Mouse (Mus musculus) liver, adult 2 months (tissue): ENCODE measurements around the gene Gm49776. TPM values are rescaled to one million over a fixed set of nuclear protein-coding genes. Genes with fewer than 3 reads are reported as not detected.
"Not testable (repeated sequence)": the region's sequence is repeated elsewhere in the genome, so short reads cannot be mapped to it uniquely, and the experiment has no call there.

Source experiments
- DNase-seq: peaks from one replicate; pipeline ENCODE4 v3.0.0-alpha.2; 2011; ENCODE audit warnings: low read depth, low spot score; ENCODE audit errors: extremely low read depth
- H3K27ac ChIP-seq: fragments of 200-500 bp; replicated peaks from 2 replicates; pipeline ENCODE4 v1.5.1; 2012; ENCODE audit warnings: low read depth, mild to moderate bottlenecking, control low read depth, inconsistent platforms, low read length; ENCODE audit not compliant: insufficient read depth
- H3K27me3 ChIP-seq: fragments of 200-500 bp; 2 replicates; pipeline ENCODE4 v1.6.1; 2012; ENCODE audit warnings: mild to moderate bottlenecking, moderate library complexity, low read length, inconsistent platforms; ENCODE audit not compliant: control insufficient read depth, insufficient read depth
- H3K36me3 ChIP-seq: fragments of 200-500 bp; 2 replicates; pipeline ENCODE4 v1.6.1; 2012; ENCODE audit warnings: low read length, inconsistent platforms; ENCODE audit not compliant: control insufficient read depth, insufficient read depth
- H3K4me1 ChIP-seq: fragments of 200-500 bp; 2 replicates; pipeline ENCODE4 v1.6.1; 2011; ENCODE audit warnings: low read length; ENCODE audit not compliant: control insufficient read depth, insufficient read depth
- H3K4me3 ChIP-seq: fragments of 200-500 bp; 2 replicates; pipeline ENCODE4 v1.5.1; 2011; ENCODE audit warnings: low read depth, mild to moderate bottlenecking, control low read depth, low read length, moderate library complexity; ENCODE audit not compliant: insufficient read depth
- H3K79me2 ChIP-seq: fragments of 200-500 bp; 2 replicates; pipeline ENCODE4 v1.6.1; 2012; ENCODE audit warnings: inconsistent platforms, mild to moderate bottlenecking, low read length, moderate library complexity; ENCODE audit not compliant: control insufficient read depth, insufficient read depth
- H3K9ac ChIP-seq: fragments of 200-500 bp; 2 replicates; pipeline ENCODE4 v1.6.1; 2012; ENCODE audit warnings: low read depth, mild to moderate bottlenecking, control low read depth, inconsistent platforms, low read length
- CTCF ChIP-seq: fragments of 200-500 bp; IDR thresholded peaks from 2 replicates; pipeline ENCODE4 v1.5.1; 2011; ENCODE audit warnings: low read depth, low read length, control low read depth
- POLR2A ChIP-seq: fragments of 200-500 bp; IDR thresholded peaks from 2 replicates; pipeline ENCODE4 v1.6.1; 2011; ENCODE audit warnings: low read length, control low read depth; ENCODE audit not compliant: insufficient read depth; ENCODE audit errors: extremely low read depth
- WGBS: fragments of 180-500 bp; shearing (Covaris S2); methylation state at CpG from one replicate; pipeline ENCODE4 v1.1.7; 2018; 5-methylcytosine and 5-hydroxymethylcytosine counted together
- polyA plus RNA-seq: library from polyadenylated mRNA; depleted of rRNA; stranded (reverse); fragments of >200 nt; gene quantifications from 2 replicates; pipeline ENCODE4 v1.2.3, GENCODE M21; 2012
- total RNA-seq: library from RNA; depleted of rRNA; stranded (reverse); fragments of >200 nt; gene quantifications from 2 replicates; pipeline ENCODE4 v1.2.3, GENCODE M21; 2014

The Gm49776 gene
- total and polyA plus RNA-seq, 2 experiments = not detected

DNA sequence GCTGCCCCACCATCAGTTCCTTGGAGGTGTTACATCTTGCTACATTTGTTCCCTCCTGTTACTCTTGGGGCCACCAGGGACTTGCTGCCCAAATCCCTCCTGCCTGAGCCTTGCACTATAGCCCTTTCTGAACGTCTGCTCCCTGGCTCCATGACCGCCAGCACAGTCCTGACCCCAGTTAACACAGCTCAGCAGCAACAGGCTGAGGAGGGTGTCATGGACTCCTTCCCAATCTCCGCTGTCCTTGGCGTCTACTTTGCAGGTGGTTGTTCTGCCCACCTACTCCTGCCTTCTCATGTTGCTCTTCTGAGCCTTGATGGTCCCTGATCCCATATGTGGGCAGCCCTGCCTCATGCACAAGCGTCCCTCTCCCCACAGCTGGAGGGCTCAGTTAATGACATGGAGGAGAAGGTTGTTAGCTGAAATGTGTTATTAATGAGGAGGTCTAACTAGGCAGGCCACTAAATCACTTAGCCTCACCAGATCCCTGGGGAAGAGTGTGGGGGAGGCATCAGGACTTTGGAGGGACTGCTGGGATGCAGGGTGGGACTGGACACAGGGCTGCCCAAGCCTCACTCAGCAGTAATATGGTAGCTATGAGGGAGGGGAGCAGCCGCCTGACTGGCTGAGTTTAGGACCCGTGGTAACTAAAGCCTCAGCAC, 54.6 kb downstream of the Gm49776 start:
- no peaks in the 10 kb centered on the region for H3K79me2 ChIP-seq
- no peak overlapping the region for H3K4me3 ChIP-seq
- TF ChIP-seq POLR2A (no peak), CTCF (no peak)
- no peak for DNase-seq
- H3K27ac ChIP-seq = no peak overlapping the region
- no peaks in the 10 kb centered on the region for H3K27me3 ChIP-seq
- no peak overlapping the region for H3K9ac ChIP-seq
- no peaks in the 10 kb centered on the region for H3K4me1 ChIP-seq
- no peaks in the 10 kb centered on the region for H3K36me3 ChIP-seq
- WGBS = 80% methylated on average over 7 of the region's 7 CpGs

DNA sequence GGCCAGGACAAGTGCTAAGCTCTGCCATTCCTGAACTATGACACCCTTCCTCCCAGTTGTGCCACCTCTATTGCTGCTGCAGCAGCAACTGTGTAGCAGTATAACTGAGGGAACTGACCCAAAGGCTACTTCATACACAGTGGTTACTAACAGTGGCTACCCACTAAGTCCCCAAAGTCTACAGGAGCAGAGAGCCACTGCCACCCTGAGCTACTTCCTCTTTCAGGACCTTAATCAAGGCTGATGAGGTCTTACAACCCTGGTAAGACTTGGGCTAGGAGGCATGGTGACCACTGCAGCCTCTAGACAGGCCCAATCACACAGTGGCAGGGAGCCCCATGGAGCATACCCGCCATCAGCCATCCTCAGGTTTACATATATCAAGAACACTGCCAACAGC, 56.1 kb downstream of the Gm49776 start:
- no peak overlapping the region for H3K4me3 ChIP-seq
- DNase-seq = no peak
- H3K79me2 ChIP-seq = no peaks in the 10 kb centered on the region
- H3K27me3 ChIP-seq = no peaks in the 10 kb centered on the region
- H3K9ac ChIP-seq = no peak overlapping the region
- 87% methylated on average over 1 of the region's 1 CpGs for WGBS
- H3K27ac ChIP-seq = no peak overlapping the region
- H3K4me1 ChIP-seq = no peaks in the 10 kb centered on the region
- H3K36me3 ChIP-seq = no peaks in the 10 kb centered on the region
- TF ChIP-seq CTCF (no peak), POLR2A (no peak)

DNA sequence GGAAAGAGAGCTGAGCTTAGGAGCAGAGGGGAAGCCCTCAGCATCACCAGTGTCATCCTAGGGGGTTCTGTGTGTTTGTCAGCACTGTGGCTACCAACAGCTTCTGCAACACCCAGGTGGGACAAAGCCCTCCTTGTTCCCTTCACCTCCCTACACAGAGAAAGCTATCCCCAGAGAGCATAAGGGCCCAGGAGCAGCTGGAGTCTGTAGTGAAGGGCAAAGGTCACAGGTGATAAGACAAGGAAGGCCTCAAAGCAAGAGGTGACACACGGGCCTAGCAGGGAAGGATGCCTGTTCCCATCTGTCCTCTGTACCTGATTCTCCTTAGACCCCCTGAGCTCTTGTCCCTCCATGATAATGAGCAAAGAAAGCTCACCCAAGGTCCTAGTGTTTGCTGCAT, 56.5 kb downstream of the Gm49776 start:
- no peak for DNase-seq
- no peak overlapping the region for H3K27ac ChIP-seq
- no peak for TF ChIP-seq CTCF
- TF ChIP-seq POLR2A = no peak
- H3K36me3 ChIP-seq = no peaks in the 10 kb centered on the region
- H3K79me2 ChIP-seq = no peaks in the 10 kb centered on the region
- H3K4me1 ChIP-seq = no peaks in the 10 kb centered on the region
- H3K27me3 ChIP-seq = no peaks in the 10 kb centered on the region
- H3K9ac ChIP-seq = no peak overlapping the region
- no peak overlapping the region for H3K4me3 ChIP-seq
- 59% methylated on average over 1 of the region's 1 CpGs for WGBS

DNA sequence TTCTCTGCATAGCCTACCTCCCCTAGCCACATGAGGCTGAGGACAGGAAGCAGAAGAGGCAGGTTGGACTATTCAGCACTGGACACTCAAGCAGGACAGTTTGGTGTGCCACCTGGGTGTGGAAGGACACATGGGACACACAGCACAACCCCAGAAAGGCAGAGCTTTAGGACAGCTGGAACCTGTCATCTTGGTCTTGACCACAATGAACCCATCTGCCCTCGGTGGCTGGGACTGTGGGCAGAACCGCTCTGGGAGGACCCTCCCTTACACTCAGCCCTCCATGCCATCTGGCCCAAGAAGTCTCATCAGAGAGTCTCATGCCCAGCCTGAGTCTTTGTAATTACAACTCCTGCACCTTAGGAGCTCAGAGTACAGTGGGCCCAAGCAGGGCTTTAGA, 58.1 kb downstream of the Gm49776 start:
- Histone ChIP-seq H3K4me1 (no peaks in the 10 kb centered on the region), H3K36me3 (no peaks in the 10 kb centered on the region), H3K27me3 (no peaks in the 10 kb centered on the region), H3K9ac (no peak overlapping the region), H3K4me3 (no peak overlapping the region), H3K27ac (no peak overlapping the region), H3K79me2 (no peaks in the 10 kb centered on the region)
- WGBS = 86% methylated on average over 2 of the region's 2 CpGs
- no peak for DNase-seq
- TF ChIP-seq POLR2A = no peak
- no peak for TF ChIP-seq CTCF

DNA sequence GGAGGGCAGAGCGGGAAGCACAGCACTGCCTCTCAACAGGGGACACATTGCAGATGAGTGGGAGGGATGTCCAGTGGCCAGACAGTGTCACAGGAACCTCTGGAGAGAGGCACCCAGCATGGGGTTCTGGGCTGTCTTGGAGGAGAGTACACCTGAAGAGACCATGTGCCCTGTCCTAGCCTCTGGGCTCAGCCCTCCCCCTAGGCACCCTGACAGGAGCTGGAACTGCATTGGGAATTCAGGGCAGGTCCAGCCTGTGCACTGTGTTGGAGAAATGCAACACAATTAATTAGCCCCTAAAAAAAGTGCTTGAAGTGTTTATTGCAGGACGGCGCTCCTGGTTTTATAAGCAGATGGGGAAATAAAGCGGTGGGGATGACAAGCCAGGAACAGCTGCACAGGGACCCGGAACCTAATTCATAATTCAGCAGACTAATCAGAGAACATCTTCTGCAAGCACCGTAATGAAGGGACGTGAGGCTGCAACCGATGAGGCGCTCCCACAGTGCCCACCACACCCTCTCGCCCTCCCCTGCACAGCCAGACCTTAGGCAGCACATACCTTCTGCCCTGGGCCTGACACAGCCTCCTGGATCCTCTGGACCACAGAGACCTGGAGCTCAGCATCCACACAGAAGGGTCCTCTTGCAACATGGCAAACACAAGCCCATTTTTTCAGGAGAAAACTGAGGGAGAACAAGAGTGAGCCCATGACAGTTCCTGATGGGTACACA, 59.6 kb downstream of the Gm49776 start:
- WGBS = 85% methylated on average over 10 of the region's 10 CpGs
- no peaks in the 10 kb centered on the region for H3K79me2 ChIP-seq

DNA sequence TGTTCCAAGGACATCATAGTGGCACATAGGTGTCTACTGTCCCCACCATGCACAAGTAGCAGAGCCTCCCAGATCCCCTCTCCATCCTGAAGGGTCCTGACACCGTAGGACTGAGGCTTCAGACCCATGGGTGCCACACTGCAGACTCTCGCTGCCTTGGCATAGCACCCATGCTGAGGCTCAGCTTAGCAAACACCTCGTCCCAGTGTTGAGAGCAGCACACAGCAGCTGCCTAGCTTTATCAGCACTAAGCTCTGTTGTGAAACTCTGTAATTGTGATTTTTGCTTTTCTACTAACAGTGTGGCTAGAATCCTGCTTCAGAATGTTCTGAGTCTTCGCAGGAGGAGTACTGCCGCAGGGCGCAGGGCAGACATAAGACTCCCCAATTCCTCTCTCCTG, 60.2 kb downstream of the Gm49776 start:
- TF ChIP-seq POLR2A = no peak
- no peak for TF ChIP-seq CTCF
- Histone ChIP-seq H3K79me2 (no peaks in the 10 kb centered on the region), H3K36me3 (no peaks in the 10 kb centered on the region), H3K27me3 (no peaks in the 10 kb centered on the region), H3K27ac (no peak overlapping the region), H3K4me1 (no peaks in the 10 kb centered on the region), H3K9ac (no peak overlapping the region), H3K4me3 (no peak overlapping the region)
- DNase-seq = no peak
- WGBS = 82% methylated on average over 6 of the region's 6 CpGs

More for the DNA sequence above, 59.6 kb downstream of the Gm49776 start:
- no peak overlapping the region for H3K27ac ChIP-seq
- H3K4me1 ChIP-seq = no peaks in the 10 kb centered on the region
- H3K27me3 ChIP-seq = no peaks in the 10 kb centered on the region
- H3K36me3 ChIP-seq = no peaks in the 10 kb centered on the region
- no peak for DNase-seq
- TF ChIP-seq POLR2A = no peak
- no peak for TF ChIP-seq CTCF
- H3K9ac ChIP-seq = no peak overlapping the region
- no peak overlapping the region for H3K4me3 ChIP-seq

DNA sequence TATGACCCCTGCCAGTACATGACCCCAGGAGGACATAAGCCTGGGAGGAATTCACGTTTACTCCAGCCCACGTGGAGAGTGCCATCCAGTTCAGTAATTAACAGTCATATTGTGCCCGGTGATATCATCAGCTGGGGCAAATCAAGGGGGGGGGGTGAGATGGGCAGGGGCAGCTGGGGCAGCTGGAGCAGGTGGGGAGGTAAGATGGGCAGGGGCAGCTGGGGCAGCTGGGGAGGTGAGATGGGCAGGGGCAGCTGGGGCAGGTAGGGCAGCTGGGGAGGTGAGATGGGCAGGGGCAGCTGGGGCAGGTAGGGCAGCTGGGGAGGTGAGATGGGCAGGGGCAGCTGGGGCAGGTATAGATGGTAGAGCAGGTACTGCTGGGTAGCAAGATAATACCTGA, 62.6 kb downstream of the Gm49776 start:
- H3K36me3 ChIP-seq, H3K9ac ChIP-seq, H3K4me1 ChIP-seq, DNase-seq, H3K27ac ChIP-seq, H3K27me3 ChIP-seq, H3K79me2 ChIP-seq, H3K4me3 ChIP-seq: not testable (repeated sequence)
- 60% methylated on average over 3 of the region's 3 CpGs for WGBS
